Mouse (Mus musculus) forebrain, embryonic 14.5 days (tissue): Measurements from ENCODE around the gene Hist4h4. TPM values are rescaled to one million over a fixed set of nuclear protein-coding genes. Genes with fewer than 3 reads are reported as not detected.

Experiments used
- ATAC-seq: fragments of 200-750 bp; cut with Nextera tagmentation; 2 replicates; pipeline ENCODE4 v1.8.0; 2017; ENCODE audit warnings: mild to moderate bottlenecking, moderate library complexity
- DNase-seq: peaks from one replicate; pipeline ENCODE4 v3.0.0-alpha.2; 2015; ENCODE audit warnings: low spot score
- H3K27ac ChIP-seq: fragments of 300-500 bp; sonication (generic); 2 replicates; pipeline ENCODE4 v1.5.1; 2014; ENCODE audit warnings: low read depth, mild to moderate bottlenecking, control low read depth, low read length, moderate library complexity
- H3K27me3 ChIP-seq: fragments of 300-500 bp; sonication (generic); replicated peaks from 2 replicates; pipeline ENCODE4 v1.6.1; 2014; ENCODE audit warnings: low read length, control low read depth, mixed read lengths; ENCODE audit not compliant: control insufficient read depth, insufficient read depth
- H3K36me3 ChIP-seq: fragments of 300-500 bp; sonication (generic); 2 replicates; pipeline ENCODE4 v1.6.1; 2014; ENCODE audit warnings: low read length, control low read depth; ENCODE audit not compliant: control insufficient read depth, insufficient read depth
- H3K4me1 ChIP-seq: fragments of 300-500 bp; sonication (generic); 2 replicates; pipeline ENCODE4 v1.6.1; 2014; ENCODE audit warnings: antibody characterized with exemption, low read length, control low read depth; ENCODE audit not compliant: control insufficient read depth, insufficient read depth
- H3K4me2 ChIP-seq: fragments of 300-500 bp; sonication (generic); 2 replicates; pipeline ENCODE4 v1.6.1; 2014; ENCODE audit warnings: mild to moderate bottlenecking, control low read depth, low read length
- H3K4me3 ChIP-seq: fragments of 300-500 bp; sonication (generic); 2 replicates; pipeline ENCODE4 v1.5.1; 2014; ENCODE audit warnings: low read depth, low read length, control low read depth
- H3K9ac ChIP-seq: fragments of 300-500 bp; sonication (generic); 2 replicates; pipeline ENCODE4 v1.6.1; 2014; ENCODE audit warnings: mild to moderate bottlenecking, low read length, control low read depth, moderate library complexity
- H3K9me3 ChIP-seq: fragments of 300-500 bp; sonication (generic); replicated peaks from 2 replicates; pipeline ENCODE4 v1.6.1; 2016; ENCODE audit warnings: low read length, control low read depth, mixed read lengths; ENCODE audit not compliant: control insufficient read depth
- WGBS: fragments of 180-500 bp; shearing (Covaris S2); extraction: QIAGEN DNeasy Blood & Tissue Kit; methylation state at CpG from one replicate; pipeline ENCODE4 v1.1.7; 2014; 5-methylcytosine and 5-hydroxymethylcytosine counted together
- polyA plus RNA-seq: library from polyadenylated mRNA; unstranded; fragments of >200 nt; fragmentation: Nextera tagmentation; extraction: Ambion mirVana; gene quantifications from 2 replicates; pipeline ENCODE4 v1.2.1, GENCODE M21; 2014

The Hist4h4 gene
- polyA plus RNA-seq, 1 experiment from 2014 or later, result 1.5 TPM

- no peaks in the 10 kb centered on the region for H3K27me3 ChIP-seq
- H3K36me3 ChIP-seq, result no peaks in the 10 kb centered on the region
- WGBS, result 68% methylated on average over 5 of the region's 5 CpGs
- H3K4me3 ChIP-seq, result no peak overlapping the region
- no peaks in the 10 kb centered on the region for H3K4me1 ChIP-seq
- H3K4me2 ChIP-seq, result no peak overlapping the region
- no peak for ATAC-seq
- no peak for DNase-seq
- H3K9ac ChIP-seq, result no peak overlapping the region
- H3K27ac ChIP-seq, result no peak overlapping the region
- H3K9me3 ChIP-seq, result no peaks in the 10 kb centered on the region
Measured at GRCm38 (mm10) chr6:136845706-136846480, 41.7 kb upstream of the Hist4h4 start.

- no peaks in the 10 kb centered on the region for H3K27me3 ChIP-seq
- H3K4me2 ChIP-seq, result no peak overlapping the region
- DNase-seq (no peak), ATAC-seq (no peak)
- no peaks in the 10 kb centered on the region for H3K36me3 ChIP-seq
- no peak overlapping the region for H3K9ac ChIP-seq
- 52% methylated on average over 2 of the region's 2 CpGs for WGBS
- no peaks in the 10 kb centered on the region for H3K9me3 ChIP-seq
- H3K4me3 ChIP-seq, result no peak overlapping the region
- no peak overlapping the region for H3K27ac ChIP-seq
- no peaks in the 10 kb centered on the region for H3K4me1 ChIP-seq
Measured at GRCm38 (mm10) chr6:136844903-136845302, 40.7 kb upstream of the Hist4h4 start.

- ATAC-seq, result no peak
- WGBS, result 85% methylated on average over 3 of the region's 3 CpGs
- Histone ChIP-seq H3K4me1 (no peaks in the 10 kb centered on the region), H3K9me3 (no peaks in the 10 kb centered on the region), H3K27ac (no peak overlapping the region), H3K9ac (no peak overlapping the region), H3K36me3 (no peaks in the 10 kb centered on the region), H3K27me3 (no peaks in the 10 kb centered on the region), H3K4me2 (no peak overlapping the region), H3K4me3 (no peak overlapping the region)
- no peak for DNase-seq
Measured at GRCm38 (mm10) chr6:136837323-136837722, 33.1 kb upstream of the Hist4h4 start.

GRCm38 (mm10) chr6:136835352-136835751, 31.1 kb upstream of the Hist4h4 start, which contains the start of gene Smco3:
TSS of gene Smco3 (minus strand) at chr6:136835452.
- no peak within 1 kb of the TSS for H3K4me3 ChIP-seq
- no peak within 1 kb of the TSS for H3K4me2 ChIP-seq
- no peaks in the 10 kb centered on the region for H3K4me1 ChIP-seq
- no peaks in the 10 kb centered on the region for H3K27me3 ChIP-seq
- no peak within 1 kb of the TSS for H3K27ac ChIP-seq
- DNase-seq, result no peak
- no peak for ATAC-seq
- 65% methylated on average over 4 of the region's 4 CpGs for WGBS
- no peaks in the 10 kb centered on the region for H3K36me3 ChIP-seq
- H3K9ac ChIP-seq, result no peak within 1 kb of the TSS
- H3K9me3 ChIP-seq, result no peaks in the 10 kb centered on the region

- ATAC-seq, result no peak
- H3K4me1 ChIP-seq, result peaks cover 5% of the 10 kb centered on the region; the same call in 1 of the 2 replicates
- no peaks in the 10 kb centered on the region for H3K36me3 ChIP-seq
- H3K4me2 ChIP-seq, result no peak overlapping the region
- H3K27me3 ChIP-seq, result no peaks in the 10 kb centered on the region
- no peaks in the 10 kb centered on the region for H3K9me3 ChIP-seq
- DNase-seq, result no peak
- H3K9ac ChIP-seq, result no peak overlapping the region
- no peak overlapping the region for H3K27ac ChIP-seq
- H3K4me3 ChIP-seq, result no peak overlapping the region
- 77% methylated on average over 5 of the region's 5 CpGs for WGBS
Measured at GRCm38 (mm10) chr6:136831712-136832111, 27.5 kb upstream of the Hist4h4 start.

GRCm38 (mm10) chr6:136828681-136829080, 24.5 kb upstream of the Hist4h4 start:
- Histone ChIP-seq H3K4me1 (peaks cover 5% of the 10 kb centered on the region; the same call in 1 of the 2 replicates), H3K9ac (peak overlapping the region; percentile 68), H3K27me3 (no peaks in the 10 kb centered on the region), H3K9me3 (no peaks in the 10 kb centered on the region), H3K27ac (peak overlapping the region; percentile 80), H3K4me2 (peak overlapping the region; percentile 67), H3K36me3 (peaks cover 16% of the 10 kb centered on the region), H3K4me3 (peak overlapping the region; percentile 100)
- DNase-seq, result no peak
- ATAC-seq, result no peak; the same call in 1 of the 2 replicates
- WGBS, result 36% methylated on average over 4 of the region's 4 CpGs

- WGBS, result under 1% methylated on average over 38 of the region's 45 CpGs
Measured at GRCm38 (mm10) chr6:136827881-136828561, 23.8 kb upstream of the Hist4h4 start, which contains the start of gene Wbp11. TSS of gene Wbp11 (minus strand) at chr6:136828233.

GRCm38 (mm10) chr6:136827516-136827880, 23.3 kb upstream of the Hist4h4 start, which contains the start of gene BC049715:
TSS of gene BC049715 (plus strand) at chr6:136827626.
- peak within 1 kb of the TSS; percentile 67 for H3K4me2 ChIP-seq
- peak within 1 kb of the TSS; percentile 80 for H3K27ac ChIP-seq
- peaks cover 5% of the 10 kb centered on the region; the same call in 1 of the 2 replicates for H3K4me1 ChIP-seq
- ATAC-seq (no peak), DNase-seq (no peak)
- no peaks in the 10 kb centered on the region for H3K27me3 ChIP-seq
- peak within 1 kb of the TSS; percentile 100 for H3K4me3 ChIP-seq
- H3K36me3 ChIP-seq, result peaks cover 23% of the 10 kb centered on the region
- H3K9ac ChIP-seq, result peak within 1 kb of the TSS; percentile 96
- WGBS, result 1% methylated on average over 34 of the region's 34 CpGs
- no peaks in the 10 kb centered on the region for H3K9me3 ChIP-seq

More at GRCm38 (mm10) chr6:136827881-136828561, 23.8 kb upstream of the Hist4h4 start, which contains the start of gene Wbp11:
- DNase-seq (peak; percentile 99), ATAC-seq (peak; percentile 100)
- H3K9ac ChIP-seq, result peak within 1 kb of the TSS; percentile 96
- peak within 1 kb of the TSS; percentile 80 for H3K27ac ChIP-seq
- peaks cover 5% of the 10 kb centered on the region; the same call in 1 of the 2 replicates for H3K4me1 ChIP-seq
- H3K27me3 ChIP-seq, result no peaks in the 10 kb centered on the region
- H3K4me3 ChIP-seq, result peak within 1 kb of the TSS; percentile 100
- peaks cover 18% of the 10 kb centered on the region for H3K36me3 ChIP-seq
- no peaks in the 10 kb centered on the region for H3K9me3 ChIP-seq
- H3K4me2 ChIP-seq, result peak within 1 kb of the TSS; percentile 67
